Mouse (Mus musculus) spleen, adult 2 months (tissue): ENCODE measurements at regions not wholly inside any gene's neighbourhood (a gene's known extent, or its start where the extent isn't known, plus 50 kb on each side); places are given as distances from the start of the nearest gene placed in this dataset.

ENCODE experiments used
- DNase-seq, 2 experiments: peaks; one replicate each; pipeline versions ENCODE4 v3.0.0 to v3.0.0-alpha.2; 2012 to 2021; ENCODE audit warnings: low spot score in 2 of 2, low read depth in 1 of 2
- H3K27ac ChIP-seq: fragments of 200-500 bp; 2 replicates; pipeline ENCODE4 v1.5.1; 2012; ENCODE audit warnings: low read length, inconsistent platforms; ENCODE audit not compliant: insufficient read depth
- H3K27me3 ChIP-seq: fragments of 200-500 bp; 2 replicates; pipeline ENCODE4 v1.6.1; 2012; ENCODE audit warnings: mild to moderate bottlenecking, moderate library complexity, low read length, inconsistent platforms; ENCODE audit not compliant: control insufficient read depth, insufficient read depth
- H3K36me3 ChIP-seq: fragments of 200-500 bp; 2 replicates; pipeline ENCODE4 v1.6.1; 2012; ENCODE audit warnings: mild to moderate bottlenecking, low read length, inconsistent platforms; ENCODE audit not compliant: control insufficient read depth, insufficient read depth
- H3K4me1 ChIP-seq: fragments of 200-500 bp; 2 replicates; pipeline ENCODE4 v1.6.1; 2011; ENCODE audit warnings: inconsistent platforms; ENCODE audit not compliant: control insufficient read depth, insufficient read depth, insufficient read length
- H3K4me3 ChIP-seq: fragments of 200-500 bp; 2 replicates; pipeline ENCODE4 v1.5.1; 2011; ENCODE audit warnings: mild to moderate bottlenecking, inconsistent platforms; ENCODE audit not compliant: insufficient read depth, insufficient read length; ENCODE audit errors: extremely low read depth
- CTCF ChIP-seq: fragments of 200-500 bp; IDR thresholded peaks from 2 replicates; pipeline ENCODE4 v1.5.1; 2011; ENCODE audit warnings: mild to moderate bottlenecking, inconsistent platforms; ENCODE audit not compliant: insufficient read depth, insufficient read length, insufficient replicate concordance; ENCODE audit errors: extremely low read depth
- POLR2A ChIP-seq: fragments of 200-500 bp; IDR thresholded peaks from 2 replicates; pipeline ENCODE4 v1.6.1; 2011; ENCODE audit warnings: low read depth, low read length, inconsistent platforms
- WGBS: fragments of 180-500 bp; shearing (Covaris S2); methylation state at CpG from one replicate; pipeline ENCODE4 v1.1.7; 2018; 5-methylcytosine and 5-hydroxymethylcytosine counted together

GRCm38 (mm10) chr9:69621006-69621405 is 139.7 kb downstream of the Foxb1 start:
- H3K27me3 ChIP-seq, result no peaks in the 10 kb centered on the region
- WGBS, result 84% methylated on average over 3 of the region's 3 CpGs
- no peak for DNase-seq
- TF ChIP-seq CTCF (no peak), POLR2A (no peak)
- no peak overlapping the region for H3K4me3 ChIP-seq
- H3K36me3 ChIP-seq, result no peaks in the 10 kb centered on the region
- H3K4me1 ChIP-seq, result no peaks in the 10 kb centered on the region
- no peak overlapping the region for H3K27ac ChIP-seq

GRCm38 (mm10) chr9:69617328-69617727 is 143.4 kb downstream of the Foxb1 start:
- WGBS, result 84% methylated on average over 2 of the region's 2 CpGs
- Histone ChIP-seq H3K27ac (no peak overlapping the region), H3K4me3 (no peak overlapping the region), H3K27me3 (no peaks in the 10 kb centered on the region), H3K36me3 (no peaks in the 10 kb centered on the region), H3K4me1 (no peaks in the 10 kb centered on the region)
- DNase-seq, result no peak
- TF ChIP-seq CTCF (no peak), POLR2A (no peak)

- Histone ChIP-seq H3K36me3 (no peaks in the 10 kb centered on the region), H3K27me3 (no peaks in the 10 kb centered on the region), H3K4me3 (no peak overlapping the region), H3K4me1 (no peaks in the 10 kb centered on the region), H3K27ac (no peak overlapping the region)
- no peak for DNase-seq
- 65% methylated on average over 8 of the region's 8 CpGs for WGBS
- TF ChIP-seq POLR2A (no peak), CTCF (no peak)
Measured at GRCm38 (mm10) chr9:69597472-69597871, 144.1 kb downstream of the Anxa2 start.

- TF ChIP-seq CTCF (no peak), POLR2A (no peak)
- no peak for DNase-seq
- no peaks in the 10 kb centered on the region for H3K27me3 ChIP-seq
- WGBS, result 78% methylated on average over 15 of the region's 15 CpGs
- no peak overlapping the region for H3K27ac ChIP-seq
- H3K4me1 ChIP-seq, result no peaks in the 10 kb centered on the region
- H3K36me3 ChIP-seq, result no peaks in the 10 kb centered on the region
- H3K4me3 ChIP-seq, result no peak overlapping the region
Measured at GRCm38 (mm10) chr9:69592329-69593062, 139.1 kb downstream of the Anxa2 start.

GRCm38 (mm10) chr9:69588846-69589245 is 135.4 kb downstream of the Anxa2 start:
- H3K4me3 ChIP-seq, result no peak overlapping the region
- H3K27me3 ChIP-seq, result no peaks in the 10 kb centered on the region
- H3K36me3 ChIP-seq, result no peaks in the 10 kb centered on the region
- WGBS, result 77% methylated on average over 4 of the region's 4 CpGs
- H3K4me1 ChIP-seq, result no peaks in the 10 kb centered on the region
- H3K27ac ChIP-seq, result no peak overlapping the region
- DNase-seq, result no peak
- TF ChIP-seq POLR2A (no peak), CTCF (no peak)

GRCm38 (mm10) chr9:69587096-69587495 is 133.7 kb downstream of the Anxa2 start:
- Histone ChIP-seq H3K27ac (no peak overlapping the region), H3K4me1 (no peaks in the 10 kb centered on the region), H3K36me3 (no peaks in the 10 kb centered on the region), H3K4me3 (no peak overlapping the region), H3K27me3 (no peaks in the 10 kb centered on the region)
- TF ChIP-seq CTCF (no peak), POLR2A (no peak)
- DNase-seq, result no peak
- WGBS, result 84% methylated on average over 3 of the region's 3 CpGs

GRCm38 (mm10) chr9:69581236-69581635 is 127.8 kb downstream of the Anxa2 start:
- Histone ChIP-seq H3K36me3 (no peaks in the 10 kb centered on the region), H3K27me3 (no peaks in the 10 kb centered on the region)
- DNase-seq, result no peak

More at GRCm38 (mm10) chr9:69581236-69581635, 127.8 kb downstream of the Anxa2 start:
- TF ChIP-seq POLR2A (no peak), CTCF (no peak)
- Histone ChIP-seq H3K4me1 (no peaks in the 10 kb centered on the region), H3K27ac (no peak overlapping the region), H3K4me3 (no peak overlapping the region)
